In the genomic region with DNA sequence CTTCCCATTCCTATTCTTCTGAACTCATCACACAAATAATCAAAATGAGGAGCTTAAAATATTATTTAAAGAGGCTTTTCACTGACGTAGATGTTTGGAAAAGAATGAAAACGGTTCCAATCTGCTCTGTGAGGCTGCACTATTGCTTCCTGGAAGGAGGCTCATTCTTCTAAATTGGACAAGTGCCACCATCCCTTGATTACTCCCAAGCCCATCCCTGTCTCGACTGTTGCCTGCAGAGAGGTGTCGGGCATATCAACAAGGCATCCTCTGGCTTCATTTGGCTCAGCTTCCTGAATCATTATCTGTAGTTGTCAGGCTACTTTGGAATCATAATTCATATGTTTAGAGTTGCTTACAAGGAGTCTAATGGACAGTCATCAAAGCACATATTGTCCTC, we compare ENCODE assay signal across 22 mouse cellular contexts.
DNase-seq lines count a peak whose midpoint lies in the region; ATAC-seq and TF ChIP-seq lines count a peak whose summit lies in the region.
"Had no signal": no experiment of that assay in that cellular context is flagged by ENCODE, and none has a peak within 500 bp of the region (broad histone marks: within the 10 kb centered on the region; RNA-seq: fewer than 3 reads in every experiment).

No protein-coding gene starts in this region.

- ATAC-seq in forebrain, embryonic 14.5 days = no peak
- ATAC-seq in forebrain, embryonic 13.5 days = no peak
- ATAC-seq: CD4-positive, CD25-positive, alpha-beta regulatory T cell, adult 4 months; forebrain, embryonic 16.5 days; intestine, embryonic 15.5 days had no signal

- TF ChIP-seq CTCF in brain, embryonic 14.5 days (IDR thresholded peaks at IDR 0.05; ENCODE audit: borderline replicate concordance, extremely low read depth, insufficient read depth, insufficient read length) = no peak

- no peaks in the 10 kb centered on the region for H3K4me1 ChIP-seq in forebrain, embryonic 14.5 days (ENCODE audit: control insufficient read depth, insufficient read depth, low read length)
- H3K4me1 ChIP-seq in forebrain, embryonic 13.5 days = no peaks in the 10 kb centered on the region
- H3K4me1 ChIP-seq: embryonic facial prominence, embryonic 12.5 days; embryonic facial prominence, embryonic 15.5 days; heart, embryonic 10.5 days; heart, embryonic 13.5 days; hindbrain, embryonic 15.5 days; intestine, embryonic 15.5 days had no signal

- H3K4me2 ChIP-seq in forebrain, embryonic 14.5 days (ENCODE audit: low read length) = no peak overlapping the region
- H3K4me2 ChIP-seq in forebrain, embryonic 13.5 days = no peak overlapping the region
- H3K4me2 ChIP-seq: embryonic facial prominence, embryonic 12.5 days; embryonic facial prominence, embryonic 15.5 days; heart, embryonic 13.5 days; hindbrain, embryonic 15.5 days; intestine, embryonic 15.5 days had no signal

- H3K4me3 ChIP-seq in forebrain, embryonic 14.5 days (ENCODE audit: low read depth, low read length) = no peak overlapping the region
- no peak overlapping the region for H3K4me3 ChIP-seq in forebrain, embryonic 13.5 days
- H3K4me3 ChIP-seq: embryonic facial prominence, embryonic 12.5 days; embryonic facial prominence, embryonic 15.5 days; heart, adult 2 months; heart, embryonic 10.5 days; heart, embryonic 13.5 days; hindbrain, embryonic 15.5 days; intestine, embryonic 15.5 days had no signal

- H3K9me3 ChIP-seq in forebrain, embryonic 14.5 days (replicated peaks; ENCODE audit: control insufficient read depth, low read length) = no peaks in the 10 kb centered on the region
- H3K9me3 ChIP-seq in forebrain, embryonic 13.5 days (replicated peaks) = no peaks in the 10 kb centered on the region
- H3K9me3 ChIP-seq: embryonic facial prominence, embryonic 12.5 days; embryonic facial prominence, embryonic 15.5 days; heart, embryonic 10.5 days; heart, embryonic 13.5 days; hindbrain, embryonic 15.5 days; intestine, embryonic 15.5 days had no signal

- H3K36me3 ChIP-seq in forebrain, embryonic 14.5 days (ENCODE audit: control insufficient read depth, insufficient read depth, low read length) = no peaks in the 10 kb centered on the region
- no peaks in the 10 kb centered on the region for H3K36me3 ChIP-seq in forebrain, embryonic 13.5 days (ENCODE audit: poor library complexity, severe bottlenecking)
- H3K36me3 ChIP-seq: embryonic facial prominence, embryonic 12.5 days; embryonic facial prominence, embryonic 15.5 days; heart, embryonic 10.5 days; heart, embryonic 13.5 days; hindbrain, embryonic 15.5 days; intestine, embryonic 15.5 days had no signal

- no peak for TF ChIP-seq POLR2A in brain, embryonic 14.5 days (IDR thresholded peaks at IDR 0.05; ENCODE audit: borderline replicate concordance, extremely low read depth, insufficient read depth, insufficient read length, poor library complexity, severe bottlenecking)

- H3K27me3 ChIP-seq in forebrain, embryonic 14.5 days (replicated peaks; ENCODE audit: control insufficient read depth, insufficient read depth, low read length) = no peaks in the 10 kb centered on the region
- H3K27me3 ChIP-seq in forebrain, embryonic 13.5 days = no peaks in the 10 kb centered on the region
- H3K27me3 ChIP-seq: embryonic facial prominence, embryonic 12.5 days; embryonic facial prominence, embryonic 15.5 days; hindbrain, embryonic 15.5 days; intestine, embryonic 15.5 days had no signal

- intact Hi-C loops in left cerebral cortex, postnatal 4 days (cut with DNase I) = no loop called here
- intact Hi-C loops in left cerebral cortex, postnatal 10 days (cut with DNase I) = no loop called here

- H3K27ac ChIP-seq in forebrain, embryonic 14.5 days (ENCODE audit: low read depth, low read length) = no peak overlapping the region
- H3K27ac ChIP-seq in forebrain, embryonic 13.5 days = no peak overlapping the region
- H3K27ac ChIP-seq: embryonic facial prominence, embryonic 12.5 days; embryonic facial prominence, embryonic 15.5 days; heart, adult 2 months; heart, embryonic 10.5 days; heart, embryonic 13.5 days; hindbrain, embryonic 15.5 days; intestine, embryonic 15.5 days had no signal

- 39% methylated on average over 4 of the region's 4 CpGs for WGBS in forebrain, embryonic 14.5 days
- 55% methylated on average over 4 of the region's 4 CpGs for WGBS in forebrain, embryonic 13.5 days

- no peak overlapping the region for H3K9ac ChIP-seq in forebrain, embryonic 14.5 days (ENCODE audit: low read length)
- H3K9ac ChIP-seq in forebrain, embryonic 13.5 days = no peak overlapping the region
- H3K9ac ChIP-seq: embryonic facial prominence, embryonic 12.5 days; embryonic facial prominence, embryonic 15.5 days; heart, embryonic 13.5 days; hindbrain, embryonic 15.5 days; intestine, embryonic 15.5 days had no signal

- peak; percentile 45 for DNase-seq in forebrain, embryonic 14.5 days (ENCODE audit: low spot score)
- peak; percentile 17 for DNase-seq in left cerebral cortex, postnatal 4 days
- DNase-seq in left cerebral cortex, postnatal 10 days (ENCODE audit: extremely low spot score in 1 of 2, low spot score in 2 of 2) = no peak
- peak; percentile 9 for DNase-seq in brain, adult 2 months (ENCODE audit: low read depth, low spot score)
- peak; percentile 64 for DNase-seq in brain, embryonic 14.5 days (ENCODE audit: low read depth)
- DNase-seq: adrenal gland, adult 2 months; adrenal gland, postnatal 14 days; cerebellum, adult 2 months; cerebellum, adult 9-11 months; gastrocnemius, postnatal 10 days; gastrocnemius, postnatal 36 days; heart, adult 2 months; kidney, adult 11 months had no signal

Comparison
In these comparisons a context has a peak if more than half of its experiments do, and no peak if none do; other contexts are left out.
1. DNase-seq: peak in forebrain, embryonic 14.5 days (single experiment), left cerebral cortex, postnatal 4 days (single experiment), brain, adult 2 months (single experiment) and brain, embryonic 14.5 days (single experiment); none in left cerebral cortex, postnatal 10 days (0 of 2).